Mouse (Mus musculus) small intestine, adult 2 months (tissue): ENCODE results near the gene Sele.

Experiments
- CTCF ChIP-seq: fragments of 200-500 bp; IDR thresholded peaks from 2 replicates; pipeline ENCODE4 v1.5.1; 2012; ENCODE audit warnings: low read depth, mild to moderate bottlenecking, control low read depth, inconsistent platforms, low read length, moderate library complexity, mixed read lengths; ENCODE audit not compliant: insufficient replicate concordance, insufficient read length; ENCODE audit errors: extremely low read depth
- POLR2A ChIP-seq: fragments of 200-500 bp; IDR thresholded peaks from 2 replicates; pipeline ENCODE4 v1.6.1; 2012; ENCODE audit warnings: low read depth, mild to moderate bottlenecking, control low read depth, inconsistent platforms, low read length, moderate library complexity

DNA sequence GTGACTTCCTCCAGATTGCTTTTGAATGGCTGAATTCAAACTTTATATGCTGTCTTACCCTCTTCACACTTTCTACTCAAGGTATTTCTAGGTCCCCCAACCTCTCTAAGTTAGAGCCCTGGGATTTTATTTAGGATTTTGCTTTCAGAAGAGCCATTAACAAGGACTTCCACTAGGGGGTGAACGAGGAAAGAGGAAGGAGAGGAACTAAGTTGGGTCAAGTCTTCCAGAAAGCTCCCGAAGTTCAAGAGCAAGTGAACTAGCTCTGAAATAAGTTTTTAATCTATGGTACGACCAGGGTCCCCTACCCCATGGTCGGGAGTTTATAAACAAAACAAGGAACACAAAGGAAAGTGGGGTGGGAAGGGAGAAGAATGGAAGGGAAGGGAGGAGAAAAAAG lies 13.2 kb downstream of the Sele start:
- no peak for TF ChIP-seq CTCF
- TF ChIP-seq POLR2A, result no peak
